Mouse (Mus musculus): ENCODE results near the gene Cox5a. TPM values are rescaled to one million over a fixed set of nuclear protein-coding genes. Genes with fewer than 3 reads are reported as not detected.

Cox5a gene
- 949 and 1,085 TPM in 2 replicates for polyA plus RNA-seq (2015; fragmentation: Nextera tagmentation; extraction: Ambion mirVana)

DNA sequence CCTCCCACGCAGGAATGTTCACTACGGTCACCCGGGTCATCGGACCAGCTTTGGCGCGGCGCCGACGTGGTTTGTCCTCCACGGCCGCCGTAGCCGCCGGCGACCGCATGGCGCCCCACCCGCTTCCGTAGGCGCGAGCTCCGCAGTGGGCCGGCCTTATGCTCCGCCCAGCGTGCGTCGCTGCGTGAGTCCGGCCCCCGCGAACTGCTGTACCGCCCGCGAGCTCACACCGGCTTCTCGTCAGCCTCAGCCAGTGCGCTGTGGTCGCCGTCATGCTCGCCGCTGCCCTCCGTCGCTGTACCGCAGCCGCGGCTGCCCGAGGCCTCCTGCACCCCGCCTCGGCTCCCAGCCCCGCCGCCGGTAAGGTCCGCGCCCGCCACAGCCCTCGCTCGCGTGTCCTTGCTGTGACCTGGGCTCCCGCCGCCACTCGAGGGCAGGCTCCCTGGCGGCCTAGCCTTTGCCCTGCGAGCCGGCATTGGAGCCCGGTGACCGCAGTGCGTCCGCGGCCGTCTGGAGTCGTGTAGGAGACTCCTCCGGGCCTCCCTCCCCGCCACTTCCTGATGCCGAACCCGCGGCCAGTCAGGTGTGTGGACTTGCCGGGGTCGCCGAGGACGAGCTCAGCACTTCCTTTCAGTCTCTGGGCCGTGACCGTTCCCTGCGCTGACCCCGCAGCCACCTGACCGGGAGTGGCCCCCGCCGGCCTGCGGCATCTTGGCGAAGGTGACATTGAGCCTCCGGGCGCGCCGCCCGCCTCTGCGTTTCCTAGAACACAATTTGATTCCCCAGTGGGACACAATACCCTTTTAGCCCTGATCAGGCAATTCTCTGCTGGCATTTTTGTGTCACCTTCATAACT lies at the start of gene Cox5a:
TSS of gene Cox5a (plus strand) at position 219 of the 856 bp plus-strand sequence.
- Histone ChIP-seq H3K9me3 (replicated peaks) (no peaks in the 10 kb centered on the region), H3K27ac (replicated peaks) (peak within 1 kb of the TSS; percentile 94), H3K9ac (replicated peaks) (peak within 1 kb of the TSS; percentile 96), H3K4me3 (replicated peaks) (peak within 1 kb of the TSS; percentile 95), H3K36me3 (no peaks in the 10 kb centered on the region), H3K4me1 (peaks cover 43% of the 10 kb centered on the region), H3K27me3 (replicated peaks) (no peaks in the 10 kb centered on the region), H3K4me2 (peak within 1 kb of the TSS; percentile 75)
- peak; percentile 94 for ATAC-seq (ENCODE audit: low FRiP score)
- under 1% methylated on average over 95 of the region's 95 CpGs for WGBS

DNA sequence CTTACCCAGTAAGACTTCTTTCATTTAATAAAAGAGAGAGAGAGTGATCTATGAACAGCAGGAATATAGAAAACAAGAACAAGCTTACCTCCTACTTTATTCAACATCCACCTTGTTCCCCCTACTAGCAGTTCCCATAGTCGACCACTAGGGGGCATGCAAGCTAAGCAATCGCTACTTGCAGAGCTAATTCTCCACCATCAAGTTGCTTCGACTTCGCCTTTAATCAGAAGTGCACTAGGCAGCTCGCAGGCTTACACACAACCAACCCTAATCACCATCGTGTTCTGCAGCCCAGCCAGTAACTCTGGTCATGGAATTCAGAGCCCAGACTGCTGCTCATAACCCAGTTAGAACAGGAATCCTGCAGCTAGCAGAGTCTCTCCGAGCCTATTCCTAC lies 35.3 kb upstream of the Cox5a start:
- H3K4me1 ChIP-seq = 0 out of 2 replicates have a peak, but pooled peaks cover 4% of the 10 kb centered on the region
- H3K27me3 ChIP-seq (replicated peaks) = peaks cover 11% of the 10 kb centered on the region
- ATAC-seq (ENCODE audit: low FRiP score) = peak; percentile 86
- WGBS = 13% methylated on average over 7 of the region's 7 CpGs
- H3K4me2 ChIP-seq = 0 out of 2 replicates have a peak overlapping the region, but pooled peaks have one; percentile 9
- no peak overlapping the region for H3K27ac ChIP-seq (replicated peaks)
- no peaks in the 10 kb centered on the region for H3K9me3 ChIP-seq (replicated peaks)
- no peak overlapping the region for H3K9ac ChIP-seq (replicated peaks)
- H3K36me3 ChIP-seq = no peaks in the 10 kb centered on the region
- H3K4me3 ChIP-seq (replicated peaks) = no peak overlapping the region

GRCm38 (mm10) chr9:57487807-57488206 lies 33.3 kb upstream of the Cox5a start:
- Histone ChIP-seq H3K27me3 (replicated peaks) (peaks cover 11% of the 10 kb centered on the region), H3K27ac (replicated peaks) (no peak overlapping the region), H3K9me3 (replicated peaks) (no peaks in the 10 kb centered on the region), H3K36me3 (no peaks in the 10 kb centered on the region), H3K4me2 (no peak overlapping the region), H3K9ac (replicated peaks) (no peak overlapping the region), H3K4me3 (replicated peaks) (no peak overlapping the region), H3K4me1 (0 out of 2 replicates have a peak, but pooled peaks cover 4% of the 10 kb centered on the region)
- 73% methylated on average over 7 of the region's 7 CpGs for WGBS
- no peak for ATAC-seq (ENCODE audit: low FRiP score)

GRCm38 (mm10) chr9:57493532-57493931 lies 27.5 kb upstream of the Cox5a start:
- no peak for ATAC-seq (ENCODE audit: low FRiP score)
- no peaks in the 10 kb centered on the region for H3K27me3 ChIP-seq (replicated peaks)
- no peaks in the 10 kb centered on the region for H3K9me3 ChIP-seq (replicated peaks)
- peaks cover 5% of the 10 kb centered on the region; the same call in 1 of the 2 replicates for H3K4me1 ChIP-seq
- H3K4me2 ChIP-seq = no peak overlapping the region
- whole genome bisulfite sequencing = 86% methylated on average over 2 of the region's 2 CpGs
- H3K27ac ChIP-seq (replicated peaks) = no peak overlapping the region
- no peaks in the 10 kb centered on the region for H3K36me3 ChIP-seq
- H3K4me3 ChIP-seq (replicated peaks) = no peak overlapping the region
- no peak overlapping the region for H3K9ac ChIP-seq (replicated peaks)

GRCm38 (mm10) chr9:57494970-57495369 lies 26.1 kb upstream of the Cox5a start:
- Histone ChIP-seq H3K4me3 (replicated peaks) (no peak overlapping the region), H3K27ac (replicated peaks) (no peak overlapping the region), H3K4me1 (peaks cover 11% of the 10 kb centered on the region; the same call in 1 of the 2 replicates), H3K27me3 (replicated peaks) (no peaks in the 10 kb centered on the region), H3K9ac (replicated peaks) (no peak overlapping the region), H3K36me3 (no peaks in the 10 kb centered on the region), H3K4me2 (no peak overlapping the region), H3K9me3 (replicated peaks) (no peaks in the 10 kb centered on the region)
- ATAC-seq (ENCODE audit: low FRiP score) = no peak

DNA sequence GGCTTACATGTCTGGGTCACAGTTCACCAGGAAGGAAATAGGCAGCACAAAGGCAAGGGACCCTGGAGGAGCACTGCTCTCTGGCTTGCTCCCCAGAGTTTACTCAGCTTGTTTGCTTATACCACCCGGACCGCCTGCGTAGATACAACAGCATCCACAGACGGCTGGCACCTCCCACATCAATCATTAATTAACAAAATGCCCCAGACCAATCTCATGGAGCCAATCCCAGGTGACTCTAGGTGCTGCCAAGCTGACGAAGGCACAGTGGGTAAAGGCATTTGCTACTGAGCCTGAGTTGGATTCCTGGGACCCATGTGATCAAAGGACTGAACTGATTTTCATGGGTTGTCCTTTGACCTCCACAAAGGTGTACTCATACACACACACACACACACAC lies 23.8 kb upstream of the Cox5a start:
- no peak for ATAC-seq (ENCODE audit: low FRiP score)
- H3K36me3 ChIP-seq = no peaks in the 10 kb centered on the region
- H3K27ac ChIP-seq (replicated peaks) = no peak overlapping the region
- H3K4me1 ChIP-seq = peaks cover 30% of the 10 kb centered on the region
- no peak overlapping the region for H3K9ac ChIP-seq (replicated peaks)
- 59% methylated on average over 5 of the region's 5 CpGs for WGBS
- no peak overlapping the region for H3K4me3 ChIP-seq (replicated peaks)
- H3K4me2 ChIP-seq = no peak overlapping the region
- peaks cover 2% of the 10 kb centered on the region; the same call in 1 of the 2 replicates for H3K27me3 ChIP-seq (replicated peaks)
- no peaks in the 10 kb centered on the region for H3K9me3 ChIP-seq (replicated peaks)

GRCm38 (mm10) chr9:57498536-57498935 lies 22.5 kb upstream of the Cox5a start:
- 34% methylated on average over 7 of the region's 7 CpGs for WGBS
- no peak overlapping the region for H3K4me2 ChIP-seq
- no peak for ATAC-seq (ENCODE audit: low FRiP score)
- no peak overlapping the region for H3K4me3 ChIP-seq (replicated peaks)
- peaks cover 13% of the 10 kb centered on the region for H3K27me3 ChIP-seq (replicated peaks)
- H3K9ac ChIP-seq (replicated peaks) = no peak overlapping the region
- H3K9me3 ChIP-seq (replicated peaks) = no peaks in the 10 kb centered on the region
- H3K36me3 ChIP-seq = no peaks in the 10 kb centered on the region
- H3K4me1 ChIP-seq = peaks cover 43% of the 10 kb centered on the region
- H3K27ac ChIP-seq (replicated peaks) = peak overlapping the region; percentile 30; the same call in 1 of the 2 replicates

DNA sequence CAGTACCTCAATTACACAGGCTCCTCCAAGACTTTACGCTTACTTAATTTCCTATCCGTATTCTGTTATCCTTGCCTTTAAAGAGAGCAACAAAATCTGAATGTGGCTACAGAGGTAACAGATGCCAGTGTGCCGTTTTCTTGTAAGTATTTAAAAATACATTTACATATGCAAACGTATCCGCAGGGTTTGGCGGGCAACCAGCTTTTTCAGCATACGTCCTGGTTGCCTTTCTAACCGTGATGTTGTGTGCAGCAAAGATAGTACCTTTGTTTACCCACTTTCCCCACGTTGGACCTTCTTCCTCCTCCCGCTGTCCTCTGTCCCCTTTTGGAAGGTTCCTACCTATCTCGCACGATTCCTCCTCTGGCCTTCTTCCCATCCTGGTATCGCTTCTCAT lies 19.6 kb upstream of the Cox5a start:
- H3K27ac ChIP-seq (replicated peaks) = peak overlapping the region; percentile 84
- peak overlapping the region; percentile 25 for H3K4me3 ChIP-seq (replicated peaks)
- no peaks in the 10 kb centered on the region for H3K9me3 ChIP-seq (replicated peaks)
- H3K36me3 ChIP-seq = no peaks in the 10 kb centered on the region
- H3K4me2 ChIP-seq = peak overlapping the region; percentile 93
- peak overlapping the region; percentile 32 for H3K9ac ChIP-seq (replicated peaks)
- H3K4me1 ChIP-seq = peaks cover 72% of the 10 kb centered on the region
- no peak for ATAC-seq (ENCODE audit: low FRiP score)
- WGBS = 5% methylated on average over 13 of the region's 13 CpGs
- peaks cover 37% of the 10 kb centered on the region for H3K27me3 ChIP-seq (replicated peaks)

DNA sequence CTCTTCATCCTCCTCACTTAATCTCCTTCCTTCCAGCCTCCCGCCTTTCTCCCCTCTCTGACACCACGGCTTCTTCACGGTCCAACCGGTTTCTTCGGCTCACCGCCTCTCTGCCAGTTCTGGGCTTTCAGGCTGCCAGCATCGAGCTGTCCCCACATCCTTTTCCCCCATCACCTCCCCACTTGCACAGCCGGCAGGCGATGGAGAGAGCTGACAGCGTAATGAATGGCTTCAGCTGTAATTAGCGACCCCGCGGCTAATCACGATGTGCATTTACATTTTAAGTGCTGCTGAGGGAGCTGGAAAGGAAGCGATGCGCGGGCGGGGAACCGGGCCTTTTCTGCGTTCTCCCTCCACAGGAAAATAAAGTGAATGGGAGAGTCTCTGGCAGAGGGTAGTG lies 19.2 kb upstream of the Cox5a start:
- Histone ChIP-seq H3K4me3 (replicated peaks) (peak overlapping the region; percentile 25), H3K27me3 (replicated peaks) (peaks cover 38% of the 10 kb centered on the region), H3K4me1 (peaks cover 74% of the 10 kb centered on the region), H3K4me2 (peak overlapping the region; percentile 93), H3K9me3 (replicated peaks) (no peaks in the 10 kb centered on the region), H3K9ac (replicated peaks) (peak overlapping the region; percentile 32), H3K36me3 (no peaks in the 10 kb centered on the region), H3K27ac (replicated peaks) (peak overlapping the region; percentile 84)
- under 1% methylated on average over 20 of the region's 20 CpGs for WGBS
- ATAC-seq (ENCODE audit: low FRiP score) = peak; percentile 55

DNA sequence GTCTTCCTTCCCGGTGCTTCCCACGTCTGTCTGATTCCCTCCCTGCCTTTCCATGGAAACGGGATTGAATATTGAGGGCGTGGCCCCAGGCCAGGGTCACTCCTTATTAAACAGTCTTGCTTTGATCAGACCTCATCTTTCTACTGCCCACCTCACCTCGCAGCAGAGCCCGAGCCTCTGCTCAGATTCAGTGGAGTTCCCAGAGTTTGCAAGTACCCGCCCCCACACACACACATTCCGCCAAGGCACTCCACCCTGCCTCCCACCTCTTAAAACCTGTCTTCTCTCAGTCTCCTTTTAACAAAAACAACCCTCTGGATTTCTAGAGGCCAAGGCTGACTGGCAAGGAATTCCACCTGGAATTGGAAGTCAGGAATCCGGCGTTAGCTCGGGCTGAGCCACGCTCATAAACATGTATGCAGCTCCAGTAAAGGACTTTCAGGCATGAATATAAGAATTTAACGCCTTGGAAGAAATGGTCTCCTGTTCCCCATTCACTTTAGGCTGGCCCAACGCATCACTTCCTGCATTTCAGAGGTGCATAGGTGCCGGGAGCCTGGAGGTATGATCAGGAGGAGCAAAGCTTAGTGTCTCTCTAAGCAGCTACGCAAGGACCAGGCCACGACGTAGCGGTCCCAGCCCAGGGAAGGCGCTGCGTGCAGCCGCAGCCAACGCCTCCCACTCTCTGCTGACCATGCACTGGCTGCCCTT lies 18.0 kb upstream of the Cox5a start:
- Histone ChIP-seq H3K4me2 (peak overlapping the region; percentile 93), H3K27me3 (replicated peaks) (peaks cover 38% of the 10 kb centered on the region), H3K9ac (replicated peaks) (peak overlapping the region; percentile 42), H3K36me3 (no peaks in the 10 kb centered on the region), H3K4me3 (replicated peaks) (peak overlapping the region; percentile 51), H3K9me3 (replicated peaks) (no peaks in the 10 kb centered on the region), H3K4me1 (peaks cover 74% of the 10 kb centered on the region), H3K27ac (replicated peaks) (peak overlapping the region; percentile 84)
- 6% methylated on average over 23 of the region's 23 CpGs for WGBS
- no peak for ATAC-seq (ENCODE audit: low FRiP score)

GRCm38 (mm10) chr9:57503622-57504380 lies 17.3 kb upstream of the Cox5a start, which contains the start of gene Rpp25:
TSS of gene Rpp25 (plus strand) at chr9:57504026.
- under 1% methylated on average over 46 of the region's 46 CpGs for WGBS
- Histone ChIP-seq H3K4me2 (peak within 1 kb of the TSS; percentile 93), H3K9me3 (replicated peaks) (no peaks in the 10 kb centered on the region), H3K4me3 (replicated peaks) (peak within 1 kb of the TSS; percentile 51), H3K4me1 (peaks cover 67% of the 10 kb centered on the region), H3K27ac (replicated peaks) (peak within 1 kb of the TSS; percentile 84), H3K27me3 (replicated peaks) (peaks cover 38% of the 10 kb centered on the region), H3K36me3 (no peaks in the 10 kb centered on the region), H3K9ac (replicated peaks) (peak within 1 kb of the TSS; percentile 42)
- peak; percentile 55 for ATAC-seq (ENCODE audit: low FRiP score)

All from neural tube, embryonic 15.5 days (tissue).